Mouse (Mus musculus) lung, postnatal 10 days (tissue): Measurements from ENCODE around the gene D3Ertd254e.
"Not testable (repeated sequence)": the region's sequence is repeated elsewhere in the genome, so short reads cannot be mapped to it uniquely, and the experiment has no call there.

Experiments used
- DNase-seq: peaks from one replicate; pipeline ENCODE4 v3.0.0; 2021

Gene D3Ertd254e

DNA sequence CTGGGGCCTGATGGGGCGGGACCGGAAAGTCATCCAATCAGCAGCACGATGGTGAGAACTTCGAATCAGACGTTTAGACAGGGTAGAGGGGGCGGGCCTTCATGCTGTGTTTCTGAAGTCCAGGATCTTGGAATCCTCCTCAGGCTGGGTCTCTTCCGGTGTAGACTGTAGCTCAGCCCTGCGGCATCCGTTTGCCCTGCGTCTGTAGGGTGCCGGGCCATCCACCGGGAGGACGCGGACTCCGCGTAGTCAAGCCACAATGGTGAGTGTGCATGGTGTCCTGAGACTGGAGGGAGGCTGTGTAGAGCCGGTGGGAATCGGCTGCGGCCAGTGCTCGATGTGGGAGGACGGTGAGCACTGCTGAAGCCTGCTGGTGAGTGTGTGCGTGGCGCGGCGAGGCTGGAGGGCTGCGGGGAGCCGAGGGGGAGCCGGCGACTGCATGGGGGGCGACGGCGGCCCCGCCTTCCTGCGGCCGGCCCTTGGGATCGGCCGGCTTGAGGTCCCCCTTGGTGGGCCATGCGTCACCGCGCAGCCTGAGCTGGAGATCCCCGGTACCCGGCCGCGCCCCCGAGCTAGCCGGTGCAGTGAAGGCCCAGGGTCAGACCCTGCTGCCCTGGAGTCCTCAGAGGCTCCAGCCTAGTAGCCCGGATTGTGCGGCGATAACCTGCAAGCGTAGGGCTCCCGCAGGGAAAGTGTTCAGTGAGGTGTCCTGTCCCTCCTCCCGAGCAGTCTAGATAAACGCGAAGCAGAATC lies at the start of gene D3Ertd254e:
D3Ertd254e (plus strand) TSS at position 84 of the 753 bp plus-strand sequence.
- DNase-seq: peak; percentile 96

GRCm38 (mm10) chr3:36116076-36116475 lies 34.7 kb upstream of the D3Ertd254e start:
- DNase-seq: no peak

DNA sequence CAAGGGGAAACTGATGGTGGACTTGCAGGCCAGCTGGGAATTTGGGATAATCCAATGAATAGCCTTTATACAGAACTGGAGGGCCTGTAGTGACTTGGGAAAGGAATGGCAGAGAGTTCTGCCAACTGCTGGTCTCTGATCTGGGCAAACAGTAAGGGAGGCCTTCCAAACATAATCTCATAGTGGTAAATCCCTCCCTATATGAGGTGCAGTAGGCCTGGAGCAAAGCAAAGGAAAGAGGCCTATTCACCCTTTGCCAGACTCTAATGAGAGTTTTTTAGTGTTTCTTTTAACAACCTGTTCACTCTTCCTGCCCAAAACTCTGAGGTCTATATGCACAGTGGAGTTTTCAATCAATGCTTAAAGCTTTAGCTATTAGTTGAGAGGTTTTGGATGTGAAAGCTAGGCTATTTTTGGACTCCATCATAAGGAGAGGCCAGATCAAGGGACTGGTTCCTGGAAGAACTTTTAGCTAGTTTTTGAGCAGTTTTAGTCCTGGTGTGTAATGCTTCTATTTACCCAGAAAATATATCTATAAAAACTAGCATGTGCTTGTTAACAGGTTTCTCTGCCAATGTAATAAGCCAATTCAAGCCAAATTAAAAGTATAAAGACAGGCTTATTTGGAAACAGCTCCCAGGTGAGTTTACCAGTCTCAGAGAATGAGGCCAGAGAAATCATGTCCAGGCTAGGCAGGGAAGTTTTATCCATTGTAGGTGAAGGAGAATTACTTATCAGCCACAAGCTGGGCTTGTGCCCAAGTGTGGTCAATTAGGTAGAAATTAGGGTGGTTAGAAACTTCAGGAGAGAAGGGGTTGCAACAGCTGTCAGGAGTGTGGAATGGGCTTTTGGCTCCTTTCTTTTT lies 30.9 kb upstream of the D3Ertd254e start:
- DNase-seq: no peak

GRCm38 (mm10) chr3:36126176-36126575 lies 24.6 kb upstream of the D3Ertd254e start:
- DNase-seq: not testable (repeated sequence)

GRCm38 (mm10) chr3:36136152-36136551 lies 14.7 kb upstream of the D3Ertd254e start:
- DNase-seq: no peak

DNA sequence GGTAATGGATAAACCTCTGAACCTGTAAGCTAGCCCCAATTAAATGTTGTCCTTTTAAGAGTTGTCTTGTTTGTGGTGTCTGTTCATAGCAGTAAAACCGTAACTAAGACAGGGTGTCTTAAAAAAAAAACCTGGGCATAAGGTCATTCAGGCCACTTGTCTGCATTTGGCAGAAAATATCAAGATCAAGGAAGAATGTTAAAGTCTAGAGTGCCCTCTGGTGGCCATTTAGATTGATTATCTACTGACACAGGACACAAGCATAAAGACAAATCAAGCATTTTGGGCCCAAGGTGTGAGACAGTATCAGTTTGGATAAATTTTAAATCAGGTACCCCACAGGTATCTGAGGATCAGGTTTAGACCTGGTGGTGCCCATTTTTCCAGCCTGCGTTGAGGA lies 13.3 kb upstream of the D3Ertd254e start:
- peak; percentile 43 for DNase-seq

- DNase-seq: no peak
These were observed 12.6 kb upstream of the D3Ertd254e start for GRCm38 (mm10) chr3:36138171-36138660.

DNA sequence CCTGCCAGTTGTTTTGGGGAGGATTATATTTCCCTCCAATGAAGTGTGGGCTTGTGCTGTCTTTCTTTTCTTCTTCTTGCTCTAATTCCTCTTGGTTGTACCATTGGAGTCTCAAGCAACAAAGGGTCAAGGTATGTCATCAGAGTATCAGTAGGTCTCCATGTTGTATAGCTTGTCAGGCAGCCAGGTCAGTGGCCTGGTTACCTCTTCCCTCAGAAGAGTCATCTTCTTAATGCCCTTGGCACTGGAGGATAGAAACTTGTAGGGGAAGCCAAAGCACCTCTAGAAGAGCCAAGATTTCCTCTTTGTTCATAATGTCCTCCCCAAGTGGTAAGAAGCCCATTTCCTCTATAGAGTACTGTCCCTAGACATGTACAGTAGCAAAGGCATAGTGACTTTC lies 11.8 kb upstream of the D3Ertd254e start:
- no peak for DNase-seq

DNA sequence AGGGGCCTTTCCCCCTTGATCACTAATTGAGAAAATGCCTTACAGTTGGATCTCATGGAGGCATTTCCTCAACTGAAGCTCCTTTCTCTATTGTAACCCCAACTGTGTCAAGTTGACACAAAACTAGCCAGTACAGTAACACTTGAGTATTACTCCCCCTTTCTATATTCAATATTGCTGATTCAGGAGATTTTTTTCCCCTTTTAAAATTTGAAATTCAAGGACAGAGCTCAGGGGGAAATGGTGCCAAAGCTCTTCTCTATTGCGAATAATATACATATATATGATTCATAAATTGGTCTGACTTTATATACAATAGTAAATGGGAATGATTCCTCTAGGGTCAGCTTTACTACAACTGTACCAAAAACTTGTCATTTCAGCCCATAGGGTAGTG lies 282 bp upstream of the D3Ertd254e start:
- DNase-seq: no peak

DNA sequence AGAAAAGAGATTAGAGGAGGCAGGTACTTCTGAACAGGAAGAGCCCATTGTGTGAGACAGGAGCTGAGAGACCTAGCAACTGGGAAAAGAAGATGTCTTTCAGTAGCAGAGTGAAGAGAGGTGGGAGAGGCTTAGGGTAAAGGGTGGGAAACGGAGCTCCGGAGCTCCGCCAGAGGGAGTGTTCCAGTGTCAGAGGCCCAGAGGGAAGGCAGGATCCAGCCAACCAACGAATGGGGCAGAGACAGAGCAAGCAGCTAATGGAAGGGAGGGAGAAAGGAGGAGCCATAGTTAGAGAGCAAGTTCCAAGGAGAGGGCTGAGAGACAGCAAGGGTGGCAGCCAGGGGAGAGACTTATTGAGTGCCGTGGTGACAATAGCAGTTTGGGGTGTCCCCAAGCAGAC lies 4.5 kb downstream of the D3Ertd254e start:
- peak; percentile 17 for DNase-seq

DNA sequence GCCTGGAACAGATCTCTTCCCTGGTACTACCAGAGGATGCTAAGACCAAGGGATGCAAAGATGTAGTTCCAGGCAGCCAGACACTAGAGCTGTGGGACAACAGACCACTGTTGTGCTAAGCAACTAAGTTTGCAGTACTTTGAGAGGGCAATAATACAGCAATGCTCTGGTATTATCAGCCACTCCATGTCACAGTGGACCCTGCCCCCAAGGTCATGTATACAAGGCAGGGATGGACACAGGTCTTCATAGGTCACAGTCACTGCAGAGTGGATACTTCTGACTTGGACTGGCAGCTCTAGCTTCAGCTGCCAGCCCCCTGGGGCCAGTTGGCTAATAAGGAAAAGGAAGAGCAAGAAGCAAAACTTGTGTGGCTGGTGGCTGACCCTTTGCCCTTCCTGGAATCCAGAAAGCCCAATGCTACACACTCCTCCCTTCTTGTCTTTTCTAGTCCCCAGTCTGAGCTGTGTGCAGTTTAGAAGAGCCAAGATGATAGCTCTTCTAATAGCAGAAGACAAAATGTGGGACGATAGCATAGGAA lies 19.9 kb downstream of the D3Ertd254e start:
- no peak for DNase-seq

DNA sequence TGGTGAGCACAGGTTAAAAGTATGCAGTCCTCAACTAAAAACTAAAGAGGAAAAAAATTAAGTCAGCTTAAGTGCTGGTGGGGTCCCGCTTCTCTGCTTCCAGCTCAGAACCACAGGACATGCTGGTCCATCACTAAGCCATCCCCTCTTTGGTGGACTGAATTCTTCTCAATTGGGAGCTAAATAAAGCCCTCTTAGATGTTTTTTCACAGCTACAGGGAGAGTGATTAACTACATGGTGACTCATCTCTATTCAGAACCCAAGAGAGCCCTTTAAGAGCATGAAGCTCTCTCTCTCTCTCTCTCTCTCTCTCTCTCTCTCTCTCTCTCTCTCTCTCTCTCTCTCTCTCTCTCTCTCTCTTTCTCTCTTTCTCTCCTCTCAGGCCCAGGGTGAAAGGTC lies 20.5 kb downstream of the D3Ertd254e start:
- DNase-seq: no peak

DNA sequence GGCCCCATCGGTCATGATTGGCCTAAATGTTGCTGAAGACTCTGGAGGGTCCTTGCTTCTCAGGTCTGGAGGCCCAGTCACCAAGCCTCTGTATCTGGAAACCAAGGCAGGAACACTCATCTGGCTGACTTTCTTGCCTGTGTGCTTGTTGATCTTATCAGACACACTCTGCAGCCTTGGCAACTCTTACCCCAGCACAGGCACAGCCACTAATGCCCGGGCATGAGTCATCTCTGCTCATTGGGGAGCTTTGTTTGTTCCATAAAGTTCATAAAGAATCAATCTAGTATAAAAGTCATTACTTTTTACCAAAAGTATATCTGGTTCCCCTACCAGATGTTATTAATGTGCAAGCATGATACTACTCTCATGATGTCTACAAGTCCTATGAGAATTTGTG lies 22.9 kb downstream of the D3Ertd254e start:
- DNase-seq: no peak

DNA sequence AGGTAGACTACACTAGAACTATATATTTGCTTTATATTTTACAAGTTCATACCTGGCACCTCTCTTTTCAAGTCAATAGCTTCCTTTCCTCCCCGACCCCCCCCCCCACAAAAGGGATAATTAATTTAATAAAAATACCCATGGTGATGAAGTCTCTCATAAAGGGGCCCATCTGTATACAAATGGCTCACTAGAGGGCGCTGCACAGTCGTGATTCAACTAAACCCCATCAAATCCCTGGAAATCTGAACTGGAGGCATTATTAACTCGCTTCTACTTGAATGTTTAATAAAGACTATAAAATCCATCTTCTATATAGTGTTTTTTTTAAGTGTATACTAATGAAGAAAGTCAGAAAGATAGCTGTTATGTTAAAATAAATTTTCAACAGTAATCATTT lies 30.7 kb downstream of the D3Ertd254e start:
- peak; percentile 62 for DNase-seq

DNA sequence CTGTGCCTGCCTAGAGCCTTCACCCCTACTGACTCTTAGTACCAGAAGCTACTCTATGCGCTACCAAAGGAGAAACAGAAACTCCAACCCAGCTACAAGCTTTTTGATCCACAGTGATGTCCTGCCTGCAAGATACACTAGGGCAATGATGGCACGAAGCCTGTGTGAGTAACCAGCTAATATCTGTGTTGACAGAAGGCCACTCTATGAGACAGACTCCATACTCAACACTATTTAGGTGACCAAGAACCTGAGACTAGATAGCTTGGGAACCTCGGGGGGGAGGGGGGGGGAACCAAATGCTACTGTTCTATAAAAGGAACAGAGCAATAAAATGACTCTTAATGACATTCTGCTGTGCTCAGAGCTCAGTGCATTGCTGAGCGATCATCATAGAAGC lies 35.7 kb downstream of the D3Ertd254e start:
- no peak for DNase-seq

- DNase-seq: no peak
These were observed 38.4 kb downstream of the D3Ertd254e start for GRCm38 (mm10) chr3:36189243-36189642.

DNA sequence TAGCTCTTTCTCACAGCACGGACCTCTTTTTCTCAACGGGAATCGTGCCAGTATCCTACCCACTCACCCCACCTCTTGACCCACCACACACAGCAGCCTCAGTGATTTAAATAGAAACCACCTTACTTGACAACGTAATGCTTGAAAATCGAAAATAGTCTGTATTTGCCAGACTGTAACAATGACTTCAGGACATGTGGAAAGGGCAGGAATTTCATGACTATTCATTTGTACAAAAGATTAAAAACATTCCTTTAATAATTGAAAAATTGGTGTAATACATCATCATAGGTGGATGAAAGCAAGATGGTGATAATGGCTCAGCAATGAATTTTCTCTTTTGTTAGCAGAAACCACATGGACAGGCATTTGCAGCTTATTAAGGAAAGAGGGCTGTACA lies 50.3 kb downstream of the D3Ertd254e start:
- no peak for DNase-seq

DNA sequence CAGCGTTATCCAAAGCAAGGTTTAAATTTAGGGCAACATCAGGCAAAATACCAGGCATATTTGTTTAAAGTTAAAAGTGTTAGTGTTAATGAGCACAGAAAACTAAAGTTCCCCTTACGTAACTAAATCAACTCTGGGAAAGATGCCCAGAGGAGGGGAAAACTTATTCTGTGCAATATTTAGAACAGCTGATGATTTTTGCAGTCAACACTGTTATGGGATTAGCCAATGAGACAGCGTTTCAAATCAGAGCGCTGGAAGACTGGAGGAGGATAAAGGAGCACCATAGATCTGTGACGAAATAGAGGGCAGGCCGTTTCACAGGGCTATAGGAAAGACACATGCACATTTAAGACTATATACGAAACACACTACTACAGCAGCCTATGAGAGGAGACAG lies 52.1 kb downstream of the D3Ertd254e start:
- DNase-seq: peak; percentile 28

DNA sequence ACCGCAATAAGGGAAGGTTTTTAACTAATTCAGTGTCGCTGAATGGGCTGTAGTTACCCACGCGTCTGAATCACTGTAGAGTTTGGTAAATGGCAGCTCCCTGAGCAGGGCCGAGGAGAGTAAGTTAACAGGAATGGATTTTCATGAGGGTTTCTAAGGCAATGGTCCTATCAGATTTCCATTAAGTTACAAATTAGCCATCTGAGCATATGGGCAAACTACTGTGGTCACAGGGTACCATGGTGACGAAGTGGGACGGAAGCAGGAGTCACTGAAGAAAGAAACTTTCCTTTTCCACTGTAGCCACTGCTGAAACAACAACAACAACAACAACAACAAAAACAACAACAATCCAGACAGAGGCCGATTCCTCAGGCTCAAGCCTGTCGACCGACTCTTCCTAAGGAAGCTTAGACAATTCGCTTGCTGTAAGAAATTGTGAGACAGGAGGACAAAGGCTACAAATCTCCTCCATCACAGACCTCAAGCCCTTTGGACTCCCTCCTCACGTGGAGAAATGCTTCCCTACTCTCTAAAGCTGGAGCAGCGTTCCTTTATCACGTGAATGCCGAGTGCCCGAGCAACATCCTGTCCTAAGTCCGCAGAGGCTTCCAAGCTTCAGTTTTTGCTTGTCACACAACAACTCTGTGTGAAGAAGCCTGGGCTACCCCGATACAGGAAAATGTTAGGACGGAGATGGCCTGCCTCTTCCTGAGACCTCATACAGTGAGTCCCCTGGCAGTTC lies 56.9 kb downstream of the D3Ertd254e start:
- DNase-seq: no peak

DNA sequence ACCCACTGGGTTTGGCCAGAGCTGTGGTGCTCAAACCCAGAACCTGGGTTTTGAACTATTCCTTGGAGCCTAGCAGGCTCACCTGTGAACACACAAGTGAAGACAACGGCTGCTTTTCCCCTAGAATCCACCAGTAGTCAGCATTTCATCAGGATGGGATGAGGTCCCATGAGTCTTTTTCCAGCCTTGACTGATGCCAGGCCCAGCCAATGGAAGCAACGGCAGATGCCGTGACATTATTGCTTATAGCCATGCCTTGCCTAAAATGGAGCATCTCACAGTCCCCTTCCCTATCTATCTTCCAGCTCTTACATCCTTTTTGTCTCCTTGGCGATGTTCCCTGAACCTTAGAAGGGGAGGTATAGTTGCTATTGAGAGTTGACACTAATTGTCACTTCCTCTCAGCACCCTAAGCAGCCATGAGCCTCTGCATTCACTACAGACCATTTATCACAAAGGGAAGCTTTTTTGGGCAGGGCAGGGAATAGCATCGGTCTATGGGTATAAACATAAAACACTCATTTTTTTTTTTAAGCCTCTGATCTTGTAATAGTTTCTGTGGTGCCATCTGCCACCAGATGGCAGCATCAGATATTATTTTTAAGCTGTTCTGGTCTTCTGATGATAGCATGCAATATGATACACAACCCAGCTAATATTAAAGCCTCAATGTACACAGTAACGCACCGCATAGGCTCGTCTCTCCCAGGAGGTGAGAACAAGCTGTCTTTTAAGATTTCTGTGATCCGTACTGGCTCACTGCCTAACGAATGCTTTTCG lies 59.1 kb downstream of the D3Ertd254e start:
- DNase-seq: peak; percentile 56

- peak; percentile 10 for DNase-seq
These were observed 60.1 kb downstream of the D3Ertd254e start for GRCm38 (mm10) chr3:36210939-36211338.

DNA sequence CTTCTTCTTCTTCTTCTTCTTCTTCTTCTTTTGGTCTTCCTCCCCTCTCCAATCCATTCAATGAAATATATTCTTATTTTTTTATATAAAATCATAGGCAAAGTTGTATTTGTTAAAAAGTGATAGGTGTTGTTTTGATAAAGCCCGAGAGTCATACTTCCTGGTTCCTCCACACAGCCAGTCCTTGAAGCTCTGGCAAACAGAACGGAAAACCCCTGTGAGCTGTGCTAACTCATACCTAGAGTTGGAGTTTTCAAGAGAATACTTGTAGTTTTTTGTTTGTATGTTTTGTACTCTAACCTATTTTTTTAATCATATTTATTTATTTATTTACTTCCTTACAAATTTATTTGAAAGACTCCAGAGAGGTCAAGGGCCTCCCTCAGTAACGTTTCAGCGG lies 61.9 kb downstream of the D3Ertd254e start:
- no peak for DNase-seq
